Comparison of ENCODE assay signal across 8 mouse cellular contexts in the genomic region with DNA sequence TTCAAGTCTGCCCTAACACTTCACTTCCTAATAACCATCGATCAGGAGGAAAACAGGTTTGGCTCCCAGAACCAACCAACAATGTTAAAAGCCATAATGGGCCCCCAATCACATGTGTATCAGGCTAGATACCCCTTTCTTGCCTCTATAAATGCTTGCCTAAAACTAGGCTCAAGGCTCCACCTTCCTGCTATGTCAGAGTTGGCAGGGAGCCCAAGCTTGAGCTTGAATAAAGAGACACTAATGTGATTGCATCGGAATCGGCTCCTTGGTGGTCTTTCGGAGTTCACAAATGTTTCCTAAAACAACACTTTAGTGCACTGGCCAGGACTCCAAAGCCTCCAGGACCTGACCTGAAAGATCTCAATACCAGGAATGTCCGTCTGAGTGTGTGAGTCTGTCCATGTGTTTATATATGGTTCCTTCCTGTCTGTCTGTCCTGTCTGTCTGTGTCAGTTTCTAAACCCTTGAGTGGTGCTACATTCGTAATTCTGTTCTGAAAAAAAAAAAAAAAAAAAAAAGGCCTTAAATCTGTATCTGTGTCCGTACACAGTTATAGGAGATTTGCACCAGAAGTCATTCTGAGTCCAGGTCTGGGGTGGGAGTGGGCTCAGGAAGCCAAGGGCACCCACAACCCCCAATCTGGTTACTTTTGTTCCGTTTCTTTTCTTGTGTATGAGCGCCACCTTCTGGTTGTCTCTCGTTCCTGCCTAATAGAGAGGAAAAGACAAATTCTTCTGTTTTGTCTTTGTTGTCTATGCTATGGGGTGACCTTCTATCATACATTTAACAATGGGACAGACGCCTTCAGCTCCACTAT. TPM values are rescaled to one million over a fixed set of nuclear protein-coding genes. Genes with fewer than 3 reads are reported as not detected.
DNase-seq lines count a peak whose midpoint lies in the region; ATAC-seq and TF ChIP-seq lines count a peak whose summit lies in the region.

No protein-coding gene starts in this region.

- peak; percentile 52 for ATAC-seq in intestine, embryonic 16.5 days
- peak; percentile 72; the same call in 1 of the 2 replicates for ATAC-seq in limb, embryonic 12.5 days (ENCODE audit: insufficient number of reproducible peaks, insufficient read depth, low FRiP score, low TSS enrichment, low read depth)
- ATAC-seq in midbrain, embryonic 16.5 days = peak; percentile 95

- H3K9ac ChIP-seq in MEL (ENCODE audit: control insufficient read depth, low read depth, low read length, poor library complexity, severe bottlenecking) = no peak overlapping the region
- H3K9ac ChIP-seq in intestine, embryonic 16.5 days (ENCODE audit: low read depth, low read length) = no peak overlapping the region
- H3K9ac ChIP-seq in limb, embryonic 12.5 days (replicated peaks) = 0 out of 2 replicates have a peak overlapping the region, but pooled peaks have one; percentile 37
- H3K9ac ChIP-seq in midbrain, embryonic 16.5 days (ENCODE audit: low read depth, low read length) = peak overlapping the region; percentile 55; the same call in 1 of the 2 replicates

- no peak overlapping the region for H3K4me3 ChIP-seq in MEL (ENCODE audit: control insufficient read depth in 1 of 2, insufficient read depth in 1 of 2, low read depth in 2 of 2, low read length in 2 of 2)
- peak overlapping the region; percentile 5; the same call in 1 of the 2 replicates for H3K4me3 ChIP-seq in intestine, embryonic 16.5 days (ENCODE audit: low read length)
- H3K4me3 ChIP-seq in limb, embryonic 12.5 days (replicated peaks) = peak overlapping the region; percentile 21
- H3K4me3 ChIP-seq in midbrain, embryonic 16.5 days (ENCODE audit: low read depth, low read length) = peak overlapping the region; percentile 27

- H3K36me3 ChIP-seq in MEL (ENCODE audit: control insufficient read depth in 1 of 2, insufficient read depth in 2 of 2, low read length in 2 of 2) = no peaks in the 10 kb centered on the region
- H3K36me3 ChIP-seq in intestine, embryonic 16.5 days (ENCODE audit: control insufficient read depth, insufficient read depth, low read length) = no peaks in the 10 kb centered on the region
- H3K36me3 ChIP-seq in limb, embryonic 12.5 days = no peaks in the 10 kb centered on the region
- H3K36me3 ChIP-seq in midbrain, embryonic 16.5 days (ENCODE audit: control insufficient read depth, insufficient read depth, low read length) = no peaks in the 10 kb centered on the region

- 27% methylated on average over 11 of the region's 11 CpGs for WGBS in intestine, embryonic 16.5 days
- 37% methylated on average over 11 of the region's 11 CpGs for WGBS in limb, embryonic 12.5 days
- 24% methylated on average over 11 of the region's 11 CpGs for WGBS in midbrain, embryonic 16.5 days

- TF ChIP-seq EP300 in MEL (IDR thresholded peaks at IDR 0.05; ENCODE audit: low read depth in 1 of 2, low read length in 2 of 2) = no peak

- H3K79me2 ChIP-seq in MEL (ENCODE audit: control insufficient read depth, insufficient read depth, low read length, poor library complexity) = no peaks in the 10 kb centered on the region

- H3K27me3 ChIP-seq in MEL (ENCODE audit: control insufficient read depth in 1 of 2, insufficient read depth in 2 of 2, low read length in 2 of 2) = no peaks in the 10 kb centered on the region
- no peaks in the 10 kb centered on the region for H3K27me3 ChIP-seq in intestine, embryonic 16.5 days (replicated peaks; ENCODE audit: control insufficient read depth, insufficient read depth, low read length)
- no peaks in the 10 kb centered on the region for H3K27me3 ChIP-seq in limb, embryonic 12.5 days
- no peaks in the 10 kb centered on the region for H3K27me3 ChIP-seq in midbrain, embryonic 16.5 days (ENCODE audit: control insufficient read depth, insufficient read depth, low read depth, low read length)

- TF ChIP-seq CTCF in MEL (IDR thresholded peaks at IDR 0.05 in 2 of 3, conservative IDR thresholded peaks at IDR 0.05 in 1 of 3; ENCODE audit: control insufficient read depth in 1 of 3, insufficient read depth in 1 of 3, low read depth in 2 of 3, low read length in 3 of 3, poor library complexity in 1 of 3, severe bottlenecking in 1 of 3) = peak; percentile 38 to 77 (median 52); a peak in 5 of 6 replicates

- peak; percentile 78 for TF ChIP-seq RAD21 in MEL (IDR thresholded peaks at IDR 0.05; ENCODE audit: low read depth, low read length)

- H3K27ac ChIP-seq in MEL (ENCODE audit: control insufficient read depth, low read depth, low read length) = no peak overlapping the region
- H3K27ac ChIP-seq in intestine, embryonic 16.5 days (ENCODE audit: low read length) = no peak overlapping the region
- no peak overlapping the region for H3K27ac ChIP-seq in limb, embryonic 12.5 days
- H3K27ac ChIP-seq in midbrain, embryonic 16.5 days (ENCODE audit: low read length) = peak overlapping the region; percentile 83

- no peaks in the 10 kb centered on the region for H3K9me3 ChIP-seq in MEL (replicated peaks; ENCODE audit: insufficient read depth, low read length)
- H3K9me3 ChIP-seq in intestine, embryonic 16.5 days (ENCODE audit: control insufficient read depth, low read length) = no peaks in the 10 kb centered on the region
- H3K9me3 ChIP-seq in limb, embryonic 12.5 days = no peaks in the 10 kb centered on the region
- H3K9me3 ChIP-seq in midbrain, embryonic 16.5 days (replicated peaks; ENCODE audit: control insufficient read depth, low read length, poor library complexity, severe bottlenecking) = no peaks in the 10 kb centered on the region

- TF ChIP-seq POLR2A in MEL (IDR thresholded peaks at IDR 0.05; ENCODE audit: control insufficient read depth in 1 of 2, insufficient read depth in 1 of 2, low read depth in 1 of 2, low read length in 2 of 2, poor library complexity in 1 of 2) = no peak

- H3K4me1 ChIP-seq in MEL (ENCODE audit: control insufficient read depth in 1 of 2, insufficient read depth in 2 of 2, low read length in 2 of 2) = no peaks in the 10 kb centered on the region
- H3K4me1 ChIP-seq in intestine, embryonic 16.5 days (ENCODE audit: control insufficient read depth, insufficient read depth, low read length) = no peaks in the 10 kb centered on the region
- no peaks in the 10 kb centered on the region for H3K4me1 ChIP-seq in limb, embryonic 12.5 days (replicated peaks)
- peaks cover 3% of the 10 kb centered on the region; the same call in 1 of the 2 replicates for H3K4me1 ChIP-seq in midbrain, embryonic 16.5 days (ENCODE audit: control insufficient read depth, insufficient read depth, low read length)

- DNase-seq in 3134 (ENCODE audit: extremely low read depth, insufficient read length, low spot score) (peak; percentile 10), MEL (ENCODE audit: low read depth, low spot score) (peak; percentile 51)
- peak; percentile 82 to 87 for DNase-seq in cerebellum, postnatal 10 days
- peak; percentile 50 for DNase-seq in gastrocnemius, postnatal 10 days
- peak; percentile 69 for DNase-seq in thymus, postnatal 4 days

- H3K4me2 ChIP-seq in intestine, embryonic 16.5 days (ENCODE audit: low read depth, low read length) = peak overlapping the region; percentile 36
- peak overlapping the region; percentile 48 for H3K4me2 ChIP-seq in limb, embryonic 12.5 days
- H3K4me2 ChIP-seq in midbrain, embryonic 16.5 days (ENCODE audit: low read length) = peak overlapping the region; percentile 55

TF ChIP-seq in MEL, 35 proteins besides CTCF, POLR2A, EP300 and RAD21:
- TF ChIP-seq SMC3 (IDR thresholded peaks at IDR 0.05; ENCODE audit: low read depth, low read length) (peak; percentile 56), ZC3H11A (IDR thresholded peaks at IDR 0.05; ENCODE audit: low read depth, low read length) (peak; percentile 49), HCFC1 (IDR thresholded peaks at IDR 0.05; ENCODE audit: low read depth, low read length) (no peak), ETS1 (IDR thresholded peaks at IDR 0.05; ENCODE audit: low read depth, low read length) (no peak), ZNF384 (IDR thresholded peaks at IDR 0.05; ENCODE audit: low read depth, low read length) (peak; percentile 23; the same call in 1 of the 2 replicates)

RNA-seq across cellular contexts. Expression of gene Gm26661, which starts 42.2 kb away (rescaled TPM):
- total RNA-seq in MEL (2012; rRNA removed) = not detected in 2 replicates
- polyA plus RNA-seq in MEL (2012; ENCODE audit: insufficient read depth in 1 of 2, insufficient read length in 2 of 2, low read depth in 1 of 2, low replicate concordance in 2 of 2, missing spikeins in 1 of 2) = not detected
- not detected for total RNA-seq in gastrocnemius, postnatal 10 days (2021)
- not detected in 2 replicates for polyA plus RNA-seq in intestine, embryonic 16.5 days (2015; fragmentation: Nextera tagmentation; extraction: Ambion mirVana)
- not detected in 2 replicates for polyA plus RNA-seq in limb, embryonic 12.5 days (2016; fragmentation: Nextera tagmentation; extraction: Ambion mirVana)
- 0.68 and 1.2 TPM in 2 replicates for polyA plus RNA-seq in midbrain, embryonic 16.5 days (2015; fragmentation: Nextera tagmentation; extraction: Ambion mirVana)

Comparison
In these comparisons a context has a peak if more than half of its experiments do, and no peak if none do; other contexts are left out.
1. DNase-seq: peak in every context shown above with its lines; median percentile 84 in cerebellum, postnatal 10 days; 69 in thymus, postnatal 4 days; 51 in MEL; 50 in gastrocnemius, postnatal 10 days; 10 in 3134.
2. H3K4me3 ChIP-seq: peak in intestine, embryonic 16.5 days (single experiment), limb, embryonic 12.5 days (single experiment) and midbrain, embryonic 16.5 days (single experiment); none in MEL (0 of 2).
3. H3K9ac ChIP-seq: peak in limb, embryonic 12.5 days (single experiment) and midbrain, embryonic 16.5 days (single experiment); none in MEL (single experiment) and intestine, embryonic 16.5 days (single experiment).
4. Peak in every context shown above with its lines, with median percentiles within 50 percentile points of each other: ATAC-seq and H3K4me2 ChIP-seq.